Mouse (Mus musculus): Measurements from ENCODE around the gene Bach1. TPM values are rescaled to one million over a fixed set of nuclear protein-coding genes. Genes with fewer than 3 reads are reported as not detected.
A peak's percentile ranks its signal among the peaks of the same experiment; 100 is the strongest.

Bach1 gene
- polyA plus RNA-seq, 1 experiment from 2014 or later: 11.8 TPM

DNA sequence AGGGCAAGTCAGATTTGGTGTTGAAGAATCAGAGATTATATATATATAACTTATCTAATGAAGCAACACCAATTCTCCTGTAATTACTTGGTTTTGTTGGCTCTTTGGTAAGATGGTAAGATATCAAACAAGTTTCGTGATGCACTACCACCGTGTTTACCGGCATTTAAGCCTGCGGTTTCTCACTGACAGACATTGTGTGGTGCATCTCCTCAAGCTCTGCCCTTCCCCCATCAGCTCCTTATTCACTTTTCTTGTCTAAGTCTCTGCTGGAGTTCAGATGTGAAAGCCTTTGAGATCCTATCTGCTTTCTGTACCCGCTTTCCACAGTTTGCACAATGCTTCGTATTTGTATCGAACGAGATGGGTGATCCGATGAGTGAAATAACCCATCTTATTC lies 41.5 kb upstream of the Bach1 start:
- WGBS: 93% methylated on average over 9 of the region's 9 CpGs
- Histone ChIP-seq H3K27ac (replicated peaks in 1 of 2; ENCODE audit: control insufficient read depth in 1 of 2, insufficient read depth in 1 of 2, low read depth in 2 of 2, low read length in 2 of 2) (no peak overlapping the region), H3K4me1 (ENCODE audit: control insufficient read depth in 2 of 2, insufficient read depth in 2 of 2, low read length in 2 of 2) (peaks cover 3 to 7% of the 10 kb centered on the region in 2 experiments; a peak in 3 of 4 replicates), H3K36me3 (ENCODE audit: control insufficient read depth, insufficient read depth, low read length) (no peaks in the 10 kb centered on the region), H3K9me3 (ENCODE audit: control insufficient read depth, low read length) (no peaks in the 10 kb centered on the region), H3K9ac (ENCODE audit: low read length) (no peak overlapping the region), H3K4me3 (ENCODE audit: control insufficient read depth in 1 of 2, insufficient read depth in 1 of 2, low read depth in 1 of 2, low read length in 2 of 2) (no peak overlapping the region), H3K4me2 (ENCODE audit: low read length) (no peak overlapping the region), H3K27me3 (ENCODE audit: control insufficient read depth, insufficient read depth, low read length) (no peaks in the 10 kb centered on the region)
- ATAC-seq (ENCODE audit: insufficient number of reproducible peaks, insufficient read depth, low FRiP score, low read depth): no peak

DNA sequence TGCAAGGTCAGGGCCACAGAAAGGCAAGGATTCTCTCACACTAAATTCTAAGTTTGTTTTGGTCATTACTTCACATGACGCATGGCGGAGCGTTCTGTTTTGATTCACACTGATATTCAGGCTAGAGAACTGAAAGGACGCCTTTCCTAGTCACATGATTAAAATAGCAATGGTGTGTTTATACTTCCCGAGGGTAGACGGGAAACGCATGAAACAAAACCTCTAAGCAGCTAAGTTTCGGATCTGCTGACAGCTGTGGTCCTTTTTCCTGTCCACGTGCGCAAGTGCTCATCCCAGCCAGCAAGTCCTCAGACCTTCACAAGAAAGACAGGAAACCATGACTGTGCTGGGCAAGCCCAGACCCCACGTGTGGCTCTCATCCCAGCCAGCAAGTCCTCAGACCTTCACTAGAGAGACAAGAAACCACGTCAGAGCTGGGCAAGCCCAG lies 37.7 kb upstream of the Bach1 start:
- WGBS: 51% methylated on average over 12 of the region's 12 CpGs
- peak overlapping the region; percentile 49 to 59 for H3K27ac ChIP-seq (replicated peaks in 1 of 2; ENCODE audit: control insufficient read depth in 1 of 2, insufficient read depth in 1 of 2, low read depth in 2 of 2, low read length in 2 of 2)
- H3K36me3 ChIP-seq (ENCODE audit: control insufficient read depth, insufficient read depth, low read length): no peaks in the 10 kb centered on the region
- H3K4me2 ChIP-seq (ENCODE audit: low read length): peak overlapping the region; percentile 46
- H3K27me3 ChIP-seq (ENCODE audit: control insufficient read depth, insufficient read depth, low read length): no peaks in the 10 kb centered on the region
- no peak overlapping the region for H3K9ac ChIP-seq (ENCODE audit: low read length)
- H3K9me3 ChIP-seq (ENCODE audit: control insufficient read depth, low read length): no peaks in the 10 kb centered on the region
- ATAC-seq (ENCODE audit: insufficient number of reproducible peaks, insufficient read depth, low FRiP score, low read depth): peak; percentile 75
- H3K4me1 ChIP-seq (ENCODE audit: control insufficient read depth in 2 of 2, insufficient read depth in 2 of 2, low read length in 2 of 2): peaks cover 3 to 6% of the 10 kb centered on the region in 2 experiments
- H3K4me3 ChIP-seq (ENCODE audit: control insufficient read depth in 1 of 2, insufficient read depth in 1 of 2, low read depth in 1 of 2, low read length in 2 of 2): no peak overlapping the region

DNA sequence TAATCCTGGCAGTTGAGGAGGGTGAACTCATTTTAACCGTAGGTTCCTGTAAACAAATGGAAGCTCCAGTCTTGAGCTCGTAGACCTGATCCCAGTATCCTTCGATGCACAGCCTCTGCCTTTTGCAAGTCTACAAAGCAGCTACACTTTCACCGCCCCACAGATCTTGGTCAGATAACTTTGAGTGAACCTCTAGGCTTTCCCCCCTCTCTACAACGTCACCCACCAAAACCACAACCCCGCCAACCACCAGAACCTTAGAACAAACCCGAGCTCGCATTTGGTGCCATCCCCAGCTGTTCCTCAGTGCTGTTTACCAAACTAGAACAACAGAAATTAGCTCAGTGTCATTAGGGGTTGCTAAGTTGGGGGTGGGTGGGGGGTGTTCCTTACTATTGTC lies 37.1 kb upstream of the Bach1 start:
- WGBS: 80% methylated on average over 8 of the region's 8 CpGs
- Histone ChIP-seq H3K9me3 (ENCODE audit: control insufficient read depth, low read length) (no peaks in the 10 kb centered on the region), H3K27me3 (ENCODE audit: control insufficient read depth, insufficient read depth, low read length) (no peaks in the 10 kb centered on the region), H3K4me1 (ENCODE audit: control insufficient read depth in 2 of 2, insufficient read depth in 2 of 2, low read length in 2 of 2) (peaks cover 3 to 6% of the 10 kb centered on the region in 2 experiments), H3K27ac (replicated peaks in 1 of 2; ENCODE audit: control insufficient read depth in 1 of 2, insufficient read depth in 1 of 2, low read depth in 2 of 2, low read length in 2 of 2) (peak overlapping the region; percentile 49 to 55), H3K4me3 (ENCODE audit: control insufficient read depth in 1 of 2, insufficient read depth in 1 of 2, low read depth in 1 of 2, low read length in 2 of 2) (no peak overlapping the region), H3K9ac (ENCODE audit: low read length) (no peak overlapping the region), H3K36me3 (ENCODE audit: control insufficient read depth, insufficient read depth, low read length) (no peaks in the 10 kb centered on the region), H3K4me2 (ENCODE audit: low read length) (0 out of 2 replicates have a peak overlapping the region, but pooled peaks have one; percentile 21)
- ATAC-seq (ENCODE audit: insufficient number of reproducible peaks, insufficient read depth, low FRiP score, low read depth): no peak

DNA sequence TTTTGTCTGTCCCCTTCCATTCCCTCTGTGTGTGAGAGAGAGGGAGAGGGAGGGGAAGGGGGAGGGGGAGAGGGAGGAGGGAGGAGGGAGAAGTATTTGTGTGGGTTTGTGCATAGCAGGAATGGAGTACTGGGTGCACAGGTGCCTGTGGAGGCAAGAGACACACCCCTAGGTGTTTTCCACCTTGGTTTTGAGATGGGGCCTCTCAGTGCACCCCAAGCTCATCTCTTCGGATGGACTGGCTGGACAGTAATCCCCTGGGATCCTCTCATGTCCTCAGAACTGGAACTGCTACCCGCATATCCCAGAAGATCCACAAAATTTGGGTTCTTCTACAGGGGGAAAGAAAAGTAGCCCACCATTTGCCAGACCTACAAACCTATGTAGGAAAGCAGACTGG lies 36.2 kb upstream of the Bach1 start:
- no peak overlapping the region for H3K4me3 ChIP-seq (ENCODE audit: control insufficient read depth in 1 of 2, insufficient read depth in 1 of 2, low read depth in 1 of 2, low read length in 2 of 2)
- H3K27ac ChIP-seq (replicated peaks in 1 of 2; ENCODE audit: control insufficient read depth in 1 of 2, insufficient read depth in 1 of 2, low read depth in 2 of 2, low read length in 2 of 2): no peak overlapping the region
- H3K36me3 ChIP-seq (ENCODE audit: control insufficient read depth, insufficient read depth, low read length): no peaks in the 10 kb centered on the region
- WGBS: 76% methylated on average over 2 of the region's 2 CpGs
- H3K9me3 ChIP-seq (ENCODE audit: control insufficient read depth, low read length): no peaks in the 10 kb centered on the region
- no peak for ATAC-seq (ENCODE audit: insufficient number of reproducible peaks, insufficient read depth, low FRiP score, low read depth)
- no peak overlapping the region for H3K9ac ChIP-seq (ENCODE audit: low read length)
- no peak overlapping the region for H3K4me2 ChIP-seq (ENCODE audit: low read length)
- peaks cover 3 to 6% of the 10 kb centered on the region in 2 experiments for H3K4me1 ChIP-seq (ENCODE audit: control insufficient read depth in 2 of 2, insufficient read depth in 2 of 2, low read length in 2 of 2)
- H3K27me3 ChIP-seq (ENCODE audit: control insufficient read depth, insufficient read depth, low read length): no peaks in the 10 kb centered on the region

DNA sequence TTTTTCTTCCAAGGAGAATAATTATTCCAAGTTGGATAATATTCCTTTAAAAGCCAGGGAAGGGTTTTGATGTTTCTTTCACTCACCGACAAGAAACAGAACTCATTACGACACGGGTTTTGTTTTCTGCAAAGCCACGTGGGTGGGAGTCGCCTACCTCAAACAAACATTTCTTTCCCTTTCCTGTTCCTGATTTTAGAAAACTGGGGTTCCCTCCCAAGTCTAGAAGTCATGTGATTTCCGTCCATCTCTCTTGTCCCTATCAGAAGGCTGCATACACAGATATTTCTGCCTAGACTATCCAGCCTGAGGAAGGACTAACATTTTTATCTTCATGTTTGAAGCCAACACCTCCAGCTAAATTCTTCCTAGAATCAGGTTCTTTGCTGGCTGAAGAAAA lies 34.9 kb upstream of the Bach1 start:
- H3K4me1 ChIP-seq (ENCODE audit: control insufficient read depth in 2 of 2, insufficient read depth in 2 of 2, low read length in 2 of 2): peaks cover 3 to 6% of the 10 kb centered on the region in 2 experiments
- ATAC-seq (ENCODE audit: insufficient number of reproducible peaks, insufficient read depth, low FRiP score, low read depth): no peak
- H3K9me3 ChIP-seq (ENCODE audit: control insufficient read depth, low read length): no peaks in the 10 kb centered on the region
- no peak overlapping the region for H3K9ac ChIP-seq (ENCODE audit: low read length)
- H3K4me2 ChIP-seq (ENCODE audit: low read length): no peak overlapping the region
- no peaks in the 10 kb centered on the region for H3K36me3 ChIP-seq (ENCODE audit: control insufficient read depth, insufficient read depth, low read length)
- no peak overlapping the region for H3K4me3 ChIP-seq (ENCODE audit: control insufficient read depth in 1 of 2, insufficient read depth in 1 of 2, low read depth in 1 of 2, low read length in 2 of 2)
- no peaks in the 10 kb centered on the region for H3K27me3 ChIP-seq (ENCODE audit: control insufficient read depth, insufficient read depth, low read length)
- 51% methylated on average over 6 of the region's 6 CpGs for WGBS
- peak overlapping the region in 1 of 2 experiments; percentile 2; a peak in 1 of 4 replicates for H3K27ac ChIP-seq (replicated peaks in 1 of 2; ENCODE audit: control insufficient read depth in 1 of 2, insufficient read depth in 1 of 2, low read depth in 2 of 2, low read length in 2 of 2)

DNA sequence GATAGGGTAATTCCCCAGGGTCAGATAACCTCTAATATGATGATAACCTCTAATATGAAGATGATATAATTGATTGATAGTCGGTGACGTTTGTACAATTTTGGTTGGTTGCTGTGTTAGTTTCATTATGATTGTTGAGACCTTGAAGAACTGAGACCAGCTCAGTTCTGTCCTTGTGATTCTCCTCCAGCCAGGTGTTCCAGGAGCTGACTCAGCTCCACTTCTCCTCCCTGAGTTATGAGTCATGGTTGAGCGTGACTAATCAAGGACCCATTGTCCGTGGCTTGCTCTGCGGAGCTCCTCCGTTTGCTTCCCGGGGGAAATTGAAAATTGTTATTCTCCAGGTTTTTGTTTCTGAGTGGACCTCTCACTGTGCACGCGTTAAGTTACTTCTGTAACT lies 33.5 kb upstream of the Bach1 start:
- Histone ChIP-seq H3K4me1 (ENCODE audit: control insufficient read depth in 2 of 2, insufficient read depth in 2 of 2, low read length in 2 of 2) (peaks cover 3 to 6% of the 10 kb centered on the region in 2 experiments), H3K27ac (replicated peaks in 1 of 2; ENCODE audit: control insufficient read depth in 1 of 2, insufficient read depth in 1 of 2, low read depth in 2 of 2, low read length in 2 of 2) (no peak overlapping the region), H3K27me3 (ENCODE audit: control insufficient read depth, insufficient read depth, low read length) (no peaks in the 10 kb centered on the region), H3K9me3 (ENCODE audit: control insufficient read depth, low read length) (no peaks in the 10 kb centered on the region), H3K9ac (ENCODE audit: low read length) (no peak overlapping the region), H3K36me3 (ENCODE audit: control insufficient read depth, insufficient read depth, low read length) (no peaks in the 10 kb centered on the region), H3K4me3 (ENCODE audit: control insufficient read depth in 1 of 2, insufficient read depth in 1 of 2, low read depth in 1 of 2, low read length in 2 of 2) (no peak overlapping the region), H3K4me2 (ENCODE audit: low read length) (no peak overlapping the region)
- WGBS: 70% methylated on average over 9 of the region's 9 CpGs
- ATAC-seq (ENCODE audit: insufficient number of reproducible peaks, insufficient read depth, low FRiP score, low read depth): no peak

DNA sequence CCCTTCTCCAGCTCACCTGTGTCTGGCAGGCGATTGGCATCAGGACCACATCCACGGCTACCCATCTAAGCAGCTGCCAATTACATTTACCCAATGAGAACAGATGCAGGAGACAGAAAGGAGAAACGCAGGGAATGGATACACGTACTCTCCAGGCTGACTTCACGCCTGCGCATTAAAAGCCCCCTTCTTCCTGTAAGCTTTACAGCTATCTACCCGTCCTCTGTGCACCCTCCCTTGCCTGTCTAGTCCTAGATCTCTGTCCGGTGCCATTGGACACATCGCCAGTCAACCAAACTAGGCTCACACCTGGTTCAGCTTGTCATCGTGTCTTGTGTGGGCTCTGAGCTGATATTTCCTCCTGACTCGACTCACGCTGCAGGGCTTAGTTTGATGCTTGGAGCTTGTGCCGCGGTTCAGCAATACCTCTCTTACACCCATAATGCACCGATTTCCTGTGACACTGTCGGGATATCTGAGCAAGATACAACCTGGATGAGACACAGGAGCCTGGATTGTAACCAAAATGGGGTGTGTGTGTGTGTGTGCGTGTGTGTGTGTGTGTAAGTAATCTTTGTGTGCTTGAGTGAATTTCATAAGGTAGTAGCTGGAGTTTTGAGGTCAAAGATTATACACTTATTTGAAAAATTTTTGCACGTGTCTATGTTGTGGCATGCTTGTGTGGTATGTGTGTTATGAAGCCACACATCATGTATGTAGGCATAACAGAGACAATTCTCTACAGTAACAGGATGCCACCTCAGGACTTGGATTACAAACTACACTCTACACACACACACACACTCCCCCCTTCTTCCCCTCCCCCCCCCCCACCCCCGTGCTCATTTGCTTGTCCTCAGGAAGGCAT lies 32.8 kb upstream of the Bach1 start:
- peaks cover 0 to 3% of the 10 kb centered on the region in 2 experiments; a peak in 3 of 4 replicates for H3K4me1 ChIP-seq (ENCODE audit: control insufficient read depth in 2 of 2, insufficient read depth in 2 of 2, low read length in 2 of 2)
- H3K27ac ChIP-seq (replicated peaks in 1 of 2; ENCODE audit: control insufficient read depth in 1 of 2, insufficient read depth in 1 of 2, low read depth in 2 of 2, low read length in 2 of 2): no peak overlapping the region
- H3K9ac ChIP-seq (ENCODE audit: low read length): no peak overlapping the region
- no peaks in the 10 kb centered on the region for H3K36me3 ChIP-seq (ENCODE audit: control insufficient read depth, insufficient read depth, low read length)
- WGBS: 83% methylated on average over 18 of the region's 19 CpGs
- H3K9me3 ChIP-seq (ENCODE audit: control insufficient read depth, low read length): no peaks in the 10 kb centered on the region
- H3K4me2 ChIP-seq (ENCODE audit: low read length): no peak overlapping the region
- no peak overlapping the region for H3K4me3 ChIP-seq (ENCODE audit: control insufficient read depth in 1 of 2, insufficient read depth in 1 of 2, low read depth in 1 of 2, low read length in 2 of 2)
- ATAC-seq (ENCODE audit: insufficient number of reproducible peaks, insufficient read depth, low FRiP score, low read depth): no peak
- no peaks in the 10 kb centered on the region for H3K27me3 ChIP-seq (ENCODE audit: control insufficient read depth, insufficient read depth, low read length)

Data from heart, embryonic 14.5 days (tissue).